Mouse (Mus musculus) lung, embryonic 14.5 days (tissue): ENCODE measurements at regions not wholly inside any gene's neighbourhood (a gene's known extent, or its start where the extent isn't known, plus 50 kb on each side); places are given as distances from the start of the nearest gene placed in this dataset.

Experiments used
- ATAC-seq: fragments of 200-750 bp; cut with Nextera tagmentation; 2 replicates; pipeline ENCODE4 v1.8.0; 2017; ENCODE audit warnings: mild to moderate bottlenecking, moderate TSS enrichment, moderate library complexity; ENCODE audit not compliant: insufficient read depth
- DNase-seq: peaks from one replicate; pipeline ENCODE4 v3.0.0-alpha.2; 2015
- H3K27ac ChIP-seq: fragments of 300-500 bp; sonication (generic); 2 replicates; pipeline ENCODE4 v1.5.1; 2014; ENCODE audit warnings: low read depth, mild to moderate bottlenecking, moderate library complexity
- H3K27me3 ChIP-seq: fragments of 300-500 bp; sonication (generic); 2 replicates; pipeline ENCODE4 v1.6.1; 2014; ENCODE audit warnings: low read length, control low read depth; ENCODE audit not compliant: insufficient read depth
- H3K36me3 ChIP-seq: fragments of 300-500 bp; sonication (generic); 2 replicates; pipeline ENCODE4 v1.6.1; 2014; ENCODE audit warnings: control low read depth; ENCODE audit not compliant: insufficient read depth
- H3K4me1 ChIP-seq: fragments of 300-500 bp; sonication (generic); 2 replicates; pipeline ENCODE4 v1.6.1; 2014; ENCODE audit warnings: antibody characterized with exemption, control low read depth; ENCODE audit not compliant: insufficient read depth
- H3K4me2 ChIP-seq: fragments of 300-500 bp; sonication (generic); 2 replicates; pipeline ENCODE4 v1.6.1; 2014; ENCODE audit warnings: mild to moderate bottlenecking
- H3K4me3 ChIP-seq: fragments of 300-500 bp; sonication (generic); 2 replicates; pipeline ENCODE4 v1.5.1; 2014; ENCODE audit warnings: low read depth, low read length
- H3K9ac ChIP-seq: fragments of 300-500 bp; sonication (generic); 2 replicates; pipeline ENCODE4 v1.6.1; 2014
- H3K9me3 ChIP-seq: fragments of 300-500 bp; sonication (generic); 2 replicates; pipeline ENCODE4 v1.6.1; 2016; ENCODE audit warnings: low read depth, low read length, control low read depth
- CTCF ChIP-seq: IDR thresholded peaks from 2 replicates; pipeline ENCODE4 v1.5.1; 2016; ENCODE audit warnings: antibody characterized with exemption, low read depth
- WGBS: fragments of 180-500 bp; shearing (Covaris S2); extraction: QIAGEN DNeasy Blood & Tissue Kit; methylation state at CpG from one replicate; pipeline ENCODE4 v1.1.7; 2014; 5-methylcytosine and 5-hydroxymethylcytosine counted together

- no peak for TF ChIP-seq CTCF
- Histone ChIP-seq H3K9ac (no peak overlapping the region), H3K36me3 (no peaks in the 10 kb centered on the region), H3K9me3 (no peaks in the 10 kb centered on the region), H3K4me1 (no peaks in the 10 kb centered on the region), H3K27ac (no peak overlapping the region), H3K27me3 (no peaks in the 10 kb centered on the region), H3K4me2 (no peak overlapping the region), H3K4me3 (no peak overlapping the region)
- DNase-seq (no peak), ATAC-seq (no peak)
- 39% methylated on average over 3 of the region's 3 CpGs for WGBS
Measured at GRCm38 (mm10) chr1:137881656-137882055, 293.9 kb downstream of the Ptprc start.

- Histone ChIP-seq H3K4me3 (no peak overlapping the region), H3K4me2 (no peak overlapping the region), H3K9ac (no peak overlapping the region), H3K27me3 (no peaks in the 10 kb centered on the region), H3K4me1 (no peaks in the 10 kb centered on the region), H3K9me3 (no peaks in the 10 kb centered on the region), H3K27ac (no peak overlapping the region), H3K36me3 (no peaks in the 10 kb centered on the region)
- 58% methylated on average over 2 of the region's 2 CpGs for WGBS
- ATAC-seq (no peak), DNase-seq (no peak)
- no peak for TF ChIP-seq CTCF
Measured at GRCm38 (mm10) chr1:137874361-137874760, 301.1 kb downstream of the Ptprc start.

- Histone ChIP-seq H3K36me3 (no peaks in the 10 kb centered on the region), H3K9ac (no peak overlapping the region), H3K4me1 (no peaks in the 10 kb centered on the region), H3K9me3 (no peaks in the 10 kb centered on the region), H3K4me2 (no peak overlapping the region), H3K4me3 (no peak overlapping the region), H3K27ac (no peak overlapping the region), H3K27me3 (no peaks in the 10 kb centered on the region)
- no peak for DNase-seq
- no peak for TF ChIP-seq CTCF
- ATAC-seq, result no peak
- 52% methylated on average over 1 of the region's 1 CpGs for WGBS
Measured at GRCm38 (mm10) chr1:137873628-137874027, 301.9 kb downstream of the Ptprc start.

GRCm38 (mm10) chr1:137865030-137865429 lies 310.5 kb downstream of the Ptprc start:
- Histone ChIP-seq H3K9ac (no peak overlapping the region), H3K36me3 (no peaks in the 10 kb centered on the region), H3K4me3 (no peak overlapping the region), H3K27me3 (no peaks in the 10 kb centered on the region), H3K4me1 (no peaks in the 10 kb centered on the region), H3K4me2 (no peak overlapping the region), H3K9me3 (no peaks in the 10 kb centered on the region), H3K27ac (no peak overlapping the region)
- ATAC-seq (no peak), DNase-seq (no peak)
- WGBS, result 68% methylated on average over 1 of the region's 1 CpGs
- no peak for TF ChIP-seq CTCF

GRCm38 (mm10) chr1:137863506-137863905 lies 312.0 kb downstream of the Ptprc start:
- DNase-seq, result no peak
- no peak for ATAC-seq
- H3K27ac ChIP-seq, result no peak overlapping the region
- H3K4me2 ChIP-seq, result no peak overlapping the region
- 85% methylated on average over 7 of the region's 7 CpGs for WGBS
- no peaks in the 10 kb centered on the region for H3K4me1 ChIP-seq
- H3K9ac ChIP-seq, result no peak overlapping the region
- H3K27me3 ChIP-seq, result no peaks in the 10 kb centered on the region
- TF ChIP-seq CTCF, result no peak
- H3K9me3 ChIP-seq, result no peaks in the 10 kb centered on the region
- H3K4me3 ChIP-seq, result no peak overlapping the region
- H3K36me3 ChIP-seq, result no peaks in the 10 kb centered on the region

GRCm38 (mm10) chr1:137852262-137852661 lies 323.2 kb downstream of the Ptprc start:
- no peaks in the 10 kb centered on the region for H3K9me3 ChIP-seq
- no peak overlapping the region for H3K4me3 ChIP-seq
- H3K4me2 ChIP-seq, result no peak overlapping the region
- no peak overlapping the region for H3K9ac ChIP-seq
- DNase-seq (no peak), ATAC-seq (no peak)
- no peaks in the 10 kb centered on the region for H3K27me3 ChIP-seq
- no peak for TF ChIP-seq CTCF
- WGBS, result 81% methylated on average over 2 of the region's 2 CpGs
- no peaks in the 10 kb centered on the region for H3K4me1 ChIP-seq
- no peak overlapping the region for H3K27ac ChIP-seq
- no peaks in the 10 kb centered on the region for H3K36me3 ChIP-seq

GRCm38 (mm10) chr1:137847311-137847923 lies 328.1 kb downstream of the Ptprc start:
- Histone ChIP-seq H3K36me3 (no peaks in the 10 kb centered on the region), H3K4me3 (no peak overlapping the region), H3K4me1 (no peaks in the 10 kb centered on the region), H3K4me2 (no peak overlapping the region), H3K9ac (no peak overlapping the region), H3K9me3 (no peaks in the 10 kb centered on the region), H3K27me3 (no peaks in the 10 kb centered on the region), H3K27ac (no peak overlapping the region)
- DNase-seq (no peak), ATAC-seq (no peak)
- no peak for TF ChIP-seq CTCF
- WGBS, result 87% methylated on average over 10 of the region's 10 CpGs

GRCm38 (mm10) chr1:137846857-137847256 lies 328.7 kb downstream of the Ptprc start:
- no peak overlapping the region for H3K4me3 ChIP-seq
- ATAC-seq (no peak), DNase-seq (no peak)
- H3K4me1 ChIP-seq, result no peaks in the 10 kb centered on the region
- no peak overlapping the region for H3K27ac ChIP-seq
- no peaks in the 10 kb centered on the region for H3K36me3 ChIP-seq
- H3K27me3 ChIP-seq, result no peaks in the 10 kb centered on the region
- H3K9ac ChIP-seq, result no peak overlapping the region
- no peak overlapping the region for H3K4me2 ChIP-seq
- no peak for TF ChIP-seq CTCF
- WGBS, result 78% methylated on average over 1 of the region's 1 CpGs
- no peaks in the 10 kb centered on the region for H3K9me3 ChIP-seq
